Mouse (Mus musculus): ENCODE measurements around the gene 1810009A15Rik. TPM values are rescaled to one million over a fixed set of nuclear protein-coding genes. Genes with fewer than 3 reads are reported as not detected.

The 1810009A15Rik gene
- total RNA-seq, 2 experiments from 2014 or later, result 15.6 to 17.1 TPM

DNA sequence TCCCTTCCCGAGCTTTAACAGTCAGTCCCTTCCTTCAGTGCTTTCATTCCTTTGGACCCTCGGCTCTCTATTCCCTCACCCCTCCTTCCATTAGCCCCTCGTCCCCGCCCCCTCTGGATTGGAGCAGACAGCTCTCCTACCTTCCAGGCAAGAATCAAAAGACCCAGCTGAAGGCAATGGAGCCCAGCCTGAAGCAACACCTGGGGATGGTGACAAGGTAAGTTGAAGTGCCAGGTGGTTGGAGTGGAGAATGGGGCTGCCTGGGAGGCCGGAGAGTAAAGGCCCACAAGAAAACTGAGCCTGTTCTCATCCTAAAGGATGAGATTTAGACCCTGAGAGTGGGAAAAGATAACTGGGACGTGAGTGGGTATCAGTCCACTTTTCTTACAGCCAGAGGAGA lies 19.9 kb downstream of the 1810009A15Rik start:
- intact Hi-C loops (cut with DNase I), result no loop called here
- no peak for DNase-seq

DNA sequence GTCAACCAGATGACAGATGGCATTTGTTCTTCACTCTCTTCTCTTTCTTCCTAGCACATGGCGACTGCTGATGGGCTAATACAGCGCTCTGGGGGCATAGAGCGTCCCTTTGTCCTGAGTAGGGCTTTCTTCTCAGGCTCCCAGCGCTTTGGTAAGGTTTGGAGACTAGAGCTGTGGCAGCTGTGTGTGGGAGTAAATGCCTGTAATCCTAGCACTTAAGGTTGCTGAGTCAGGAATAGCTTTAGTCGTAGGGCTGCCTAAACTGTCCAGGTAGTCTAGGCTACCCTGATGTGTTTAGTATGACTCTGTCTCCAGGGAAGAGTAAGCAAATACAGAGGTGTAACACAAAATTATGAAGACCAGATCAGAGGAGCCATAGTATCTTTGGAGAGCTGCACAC lies 23.2 kb downstream of the 1810009A15Rik start:
- intact Hi-C loops (cut with DNase I), result loop anchor here (1.0 kb wide), 1 partner anchor 23 kb away; no protein-coding TSS in a partner anchor
- no peak for DNase-seq

DNA sequence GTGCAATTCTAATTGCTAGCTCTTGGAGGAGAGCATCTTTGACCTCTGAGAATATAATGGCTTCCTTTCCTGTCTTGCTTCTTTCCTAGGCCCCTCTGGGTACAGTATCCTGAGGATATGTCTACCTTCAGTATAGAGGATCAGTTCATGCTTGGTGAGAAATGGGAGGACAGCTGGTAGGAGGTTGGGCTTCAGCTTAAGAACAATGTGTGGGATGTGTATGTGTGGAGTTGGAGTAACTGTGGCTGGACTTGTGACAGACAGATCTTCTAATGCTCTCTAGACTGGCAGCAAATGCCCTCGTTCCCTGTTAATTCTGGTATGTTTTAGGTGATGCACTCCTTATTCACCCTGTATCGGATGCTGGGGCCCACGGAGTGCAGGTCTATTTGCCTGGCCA lies 25.6 kb downstream of the 1810009A15Rik start:
- DNase-seq, result no peak
- intact Hi-C loops (cut with DNase I), result no loop called here

DNA sequence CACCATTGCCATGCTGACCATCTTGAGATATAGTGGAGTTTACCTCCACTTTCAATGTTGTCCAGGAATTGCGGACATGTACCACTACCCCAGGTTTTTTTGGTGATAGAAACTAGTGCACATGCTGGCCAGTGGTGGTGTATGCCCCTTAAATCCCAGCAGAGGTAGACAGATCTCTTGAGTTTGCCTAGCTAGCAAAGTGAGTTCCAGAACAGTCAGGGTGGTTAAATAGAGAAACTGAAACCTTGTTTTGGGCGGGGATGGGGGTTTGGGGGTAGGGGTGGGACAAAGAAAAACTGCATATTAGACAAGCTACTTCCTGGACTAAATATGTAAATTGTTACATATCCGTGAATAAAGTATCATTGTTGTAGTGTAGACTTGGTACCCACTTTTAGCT lies 30.3 kb downstream of the 1810009A15Rik start:
- intact Hi-C loops (cut with DNase I), result no loop called here
- no peak for DNase-seq

DNA sequence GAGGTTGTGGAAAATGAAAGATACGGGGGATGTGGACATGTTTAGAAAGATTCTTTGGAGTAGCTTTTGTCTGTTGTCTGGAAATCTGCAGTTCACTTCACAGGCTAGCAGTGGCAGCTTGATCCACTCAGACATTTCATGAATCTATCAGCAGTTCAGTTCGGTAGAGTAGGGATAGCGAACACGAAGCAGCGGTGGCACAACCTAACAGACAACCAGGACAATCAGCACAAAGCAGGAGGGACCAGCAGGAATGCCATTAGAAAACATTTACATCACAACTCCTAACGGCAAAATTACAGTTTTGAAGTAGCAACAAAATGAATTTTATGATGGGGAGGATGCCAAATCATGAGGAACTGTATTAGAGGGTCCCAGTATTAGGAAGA lies 31.0 kb downstream of the 1810009A15Rik start:
- intact Hi-C loops (cut with DNase I), result no loop called here
- DNase-seq, result no peak

DNA sequence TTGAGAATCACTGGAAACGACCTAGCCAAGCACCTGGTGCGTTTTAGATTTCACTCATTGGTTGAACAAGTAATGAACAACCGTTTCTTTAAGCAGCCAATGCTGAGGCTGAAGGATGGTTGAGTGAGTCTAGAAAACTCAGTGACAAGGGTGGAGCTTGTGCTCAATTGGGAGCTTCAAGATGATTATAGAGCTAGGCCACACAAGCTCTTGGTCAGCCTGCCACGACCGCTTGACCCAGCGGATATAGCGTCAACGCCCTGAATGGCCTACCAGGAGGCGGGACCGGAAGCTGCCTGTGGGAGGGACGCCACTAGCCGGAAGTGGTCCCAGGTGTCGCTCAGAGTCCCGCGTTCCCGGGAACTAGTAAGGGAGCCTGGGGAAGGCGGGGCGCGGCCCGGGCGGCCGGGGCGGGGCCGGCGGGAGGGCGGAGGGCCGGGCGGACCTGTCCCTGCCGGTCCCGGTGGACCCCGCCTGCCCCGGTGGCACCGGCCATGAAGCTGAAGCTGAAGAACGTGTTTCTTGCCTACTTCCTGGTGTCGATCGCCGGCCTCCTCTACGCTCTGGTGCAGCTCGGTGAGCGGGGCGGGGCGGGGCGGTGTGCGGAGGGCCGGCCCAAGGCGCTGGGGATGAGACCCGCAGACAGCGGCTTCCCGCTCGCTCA lies 31.6 kb downstream of the 1810009A15Rik start, which contains the start of gene B3gat3:
Gene B3gat3, plus strand, starts transcription at position 302 of the 664 bp plus-strand sequence.
- intact Hi-C loops (cut with DNase I), result no loop called here
- peak; percentile 95 for DNase-seq

DNA sequence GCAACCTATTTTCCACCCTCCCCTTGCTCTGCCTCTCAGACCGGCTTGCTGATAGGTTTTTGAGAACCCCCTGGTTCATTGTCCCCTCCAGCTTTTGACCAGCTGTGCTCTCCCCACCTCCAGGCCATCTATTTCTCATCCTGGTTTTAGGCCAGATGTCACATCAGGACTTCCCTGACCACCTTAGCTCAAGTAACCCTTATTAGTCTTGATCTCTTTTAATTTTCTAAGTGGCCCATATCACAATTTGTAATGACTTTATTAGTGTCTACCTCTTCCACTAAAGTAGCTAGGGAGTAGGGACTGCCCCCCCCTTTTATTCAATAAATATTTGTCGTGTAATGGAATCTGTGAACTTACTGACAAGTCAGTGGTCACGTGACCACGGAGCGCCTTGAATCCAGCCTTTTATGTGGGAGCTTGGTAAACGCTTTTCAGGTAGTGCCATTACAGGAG lies 32.2 kb downstream of the 1810009A15Rik start:
- no peak for DNase-seq
- intact Hi-C loops (cut with DNase I), result no loop called here

DNA sequence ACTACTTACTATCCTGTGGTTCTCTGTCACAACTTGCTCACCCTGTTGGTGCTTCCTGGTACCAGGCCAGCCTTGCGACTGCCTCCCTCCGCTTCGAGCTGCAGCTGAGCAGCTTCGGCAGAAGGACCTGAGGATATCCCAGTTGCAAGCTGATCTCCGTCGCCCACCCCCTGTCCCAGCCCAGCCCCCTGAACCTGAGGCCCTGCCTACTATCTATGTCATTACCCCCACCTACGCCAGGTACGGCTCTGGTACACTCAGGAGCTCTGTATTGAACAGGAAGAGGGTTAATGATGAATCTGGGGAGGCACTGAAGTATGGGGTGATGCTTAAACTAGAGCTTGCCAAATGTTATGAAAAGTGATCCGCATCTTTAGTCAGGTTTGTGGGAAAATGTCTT lies 33.1 kb downstream of the 1810009A15Rik start:
- intact Hi-C loops (cut with DNase I), result no loop called here
- no peak for DNase-seq

DNA sequence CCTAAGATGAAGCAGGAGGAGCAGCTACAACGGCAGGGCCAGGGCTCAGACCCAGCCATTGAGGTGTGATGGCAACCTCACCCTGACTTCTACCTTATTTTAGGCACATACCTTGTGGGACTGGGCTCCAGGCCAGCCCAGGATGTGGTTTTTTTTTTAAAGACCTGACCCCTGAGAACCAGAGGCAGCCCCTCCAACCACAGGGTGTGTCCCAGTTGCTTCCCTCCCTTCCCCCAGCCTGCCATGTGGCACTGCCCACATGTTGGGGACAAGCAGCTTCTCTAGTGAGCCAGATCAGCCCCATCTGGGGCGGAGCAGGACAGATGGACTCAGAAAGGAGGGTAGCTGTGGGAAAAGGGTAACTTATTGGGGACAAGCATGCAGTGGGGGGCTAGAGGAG lies 38.1 kb downstream of the 1810009A15Rik start:
- intact Hi-C loops (cut with DNase I), result no loop called here
- DNase-seq, result no peak

DNA sequence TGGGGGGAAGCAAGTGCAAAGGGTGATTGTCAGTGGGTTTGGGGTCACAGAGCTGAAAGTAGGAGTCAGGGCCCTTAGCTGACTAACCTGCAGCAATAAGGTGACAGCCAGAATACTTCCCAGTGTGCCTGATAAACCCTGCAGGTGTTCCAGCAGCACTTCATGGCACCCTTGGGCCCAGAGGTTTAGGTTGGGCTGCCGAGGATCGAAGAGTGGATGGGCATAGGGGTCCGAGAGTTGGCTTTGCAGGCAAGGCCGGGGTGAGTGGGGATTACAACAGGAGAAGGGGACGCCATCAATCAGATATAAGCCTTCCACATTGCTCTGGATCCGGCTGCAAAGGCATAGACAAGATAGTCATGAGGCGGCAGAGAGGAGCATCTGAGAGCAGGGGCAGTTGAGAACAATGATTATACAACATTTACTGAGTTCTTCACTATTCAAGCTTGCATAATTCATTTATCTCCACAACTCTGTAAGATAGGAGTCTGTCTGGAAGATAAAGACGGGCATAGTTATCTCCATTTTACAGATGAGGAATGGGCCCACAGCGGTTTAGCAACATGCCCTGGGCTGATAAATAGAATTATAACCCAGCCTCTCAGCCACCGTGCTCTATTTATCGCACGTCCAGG lies 39.4 kb downstream of the 1810009A15Rik start:
- DNase-seq, result no peak
- intact Hi-C loops (cut with DNase I), result loop anchor here (2.0 kb wide), 1 partner anchor 55 kb away; no protein-coding TSS in a partner anchor

DNA sequence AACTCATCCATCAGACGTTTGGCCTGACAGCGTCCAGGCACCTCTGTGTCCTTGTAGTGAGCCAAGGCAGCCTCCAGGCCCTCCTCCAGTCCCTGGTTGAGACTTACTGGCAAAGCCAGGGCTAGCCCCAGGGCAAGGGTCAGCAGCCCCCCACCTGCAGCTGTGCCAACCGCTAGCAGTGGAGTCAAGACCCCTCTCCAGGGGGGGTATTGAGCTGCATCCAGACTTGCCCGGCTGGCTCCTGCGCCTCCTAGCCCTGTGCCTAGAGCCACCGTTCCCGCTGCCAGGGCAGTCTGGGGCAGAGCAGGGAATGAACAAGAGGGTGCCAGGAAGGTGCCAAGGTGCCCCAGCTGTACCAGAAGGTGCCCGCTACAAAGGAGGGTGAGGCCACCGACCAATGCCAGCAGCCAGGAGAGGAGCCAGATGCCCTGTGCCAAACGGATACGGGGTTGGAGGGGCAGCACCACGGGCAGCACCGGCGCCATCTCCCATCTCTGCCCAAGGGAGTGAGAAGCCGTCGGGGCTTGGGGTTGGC lies 40.1 kb downstream of the 1810009A15Rik start:
- intact Hi-C loops (cut with DNase I), result loop anchor here (2.0 kb wide), 1 partner anchor 56 kb away; no protein-coding TSS in a partner anchor
- peak in 1 of 2 experiments; percentile 31 for DNase-seq

DNA sequence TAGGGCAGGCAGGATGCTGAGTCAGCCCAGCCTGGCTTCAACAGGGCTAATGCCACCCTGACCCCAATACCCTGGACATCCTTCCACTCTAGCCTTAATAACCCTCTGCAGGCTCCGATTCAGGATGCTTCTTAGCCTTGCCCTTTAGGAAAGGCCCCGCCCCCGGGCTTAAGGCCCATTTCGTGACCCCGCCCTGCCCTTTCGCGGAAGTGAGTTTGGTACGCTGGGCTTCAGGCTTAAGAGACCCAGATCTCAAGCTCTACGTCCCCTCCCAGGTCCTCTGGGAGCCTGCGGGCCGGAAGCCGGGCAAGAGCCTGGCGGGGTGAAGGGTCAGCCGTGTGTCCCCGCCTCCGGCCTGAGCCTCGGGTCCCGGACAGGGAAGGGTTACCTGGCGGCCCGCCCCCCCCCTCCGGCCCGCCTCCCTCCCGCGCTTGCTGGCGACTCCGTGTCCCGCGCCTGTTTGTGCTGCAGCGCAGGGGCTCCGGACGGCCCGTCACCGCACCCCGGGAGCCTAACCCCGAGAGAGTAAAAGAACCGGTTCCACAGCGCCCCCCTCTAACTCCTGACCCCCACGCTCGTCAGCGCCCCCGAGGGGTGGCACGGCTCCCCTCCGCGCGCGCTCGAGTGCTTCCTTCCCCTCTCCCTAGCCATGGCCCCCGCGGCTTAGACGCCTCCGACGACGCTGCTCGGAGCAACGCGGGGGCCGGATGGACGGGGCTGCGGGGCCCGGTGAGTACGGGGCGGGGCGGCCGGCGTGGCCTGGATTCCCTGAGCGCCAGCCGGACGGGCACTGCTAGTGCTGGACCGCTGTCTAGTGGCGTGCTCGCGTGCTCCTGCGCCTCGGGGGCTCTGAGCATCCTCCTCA lies 40.8 kb downstream of the 1810009A15Rik start, which contains the start of the genes Rom1 and Eml3:
Gene Rom1, minus strand, starts transcription at position 133 of the 865 bp plus-strand sequence.
Gene Eml3, plus strand, starts transcription at position 329 of the 865 bp plus-strand sequence.
- peak; percentile 93 to 96 for DNase-seq
- intact Hi-C loops (cut with DNase I), result loop anchor here (2.0 kb wide), 1 partner anchor 57 kb away; no protein-coding TSS in a partner anchor

DNA sequence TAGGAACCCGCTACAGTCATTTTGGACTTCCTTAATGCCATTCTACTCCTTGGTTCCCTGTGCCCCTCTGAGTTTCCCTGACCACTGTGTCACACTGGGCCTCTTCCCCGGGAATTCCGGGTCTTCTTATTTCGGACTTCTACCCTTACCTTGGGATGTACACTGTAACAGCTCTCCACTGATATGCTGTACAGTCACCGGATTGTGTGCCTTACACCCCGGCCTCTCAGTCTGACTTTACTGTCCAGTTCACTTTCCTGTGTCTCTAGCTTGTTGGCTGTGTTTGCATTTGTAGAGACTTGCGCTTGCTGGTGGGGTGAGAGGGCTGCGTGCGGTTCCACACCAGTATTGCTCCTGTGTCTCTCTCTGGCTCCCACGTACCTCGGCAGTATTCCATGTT lies 41.5 kb downstream of the 1810009A15Rik start:
- intact Hi-C loops (cut with DNase I), result no loop called here

DNA sequence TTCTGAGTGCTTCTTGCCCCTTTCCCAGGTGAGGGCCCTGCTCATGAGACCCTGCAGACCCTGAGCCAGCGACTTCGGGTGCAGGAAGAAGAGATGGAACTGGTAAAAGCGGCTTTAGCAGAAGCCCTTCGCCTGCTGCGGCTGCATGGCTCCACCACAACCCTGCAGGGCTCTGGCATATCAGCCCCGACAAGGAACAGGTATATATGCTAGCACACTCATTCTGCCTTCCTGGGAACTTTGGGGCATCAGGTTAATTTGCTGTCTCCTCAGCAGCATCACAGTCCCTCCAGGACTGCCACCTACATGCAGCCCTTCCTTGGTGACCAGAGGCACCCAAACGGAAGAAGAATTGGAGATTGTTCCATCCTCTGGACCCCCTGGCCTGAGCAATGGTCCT lies 42.1 kb downstream of the 1810009A15Rik start:
- intact Hi-C loops (cut with DNase I), result no loop called here
- no peak for DNase-seq

More for the DNA sequence above, 41.5 kb downstream of the 1810009A15Rik start:
- DNase-seq, result no peak

DNA sequence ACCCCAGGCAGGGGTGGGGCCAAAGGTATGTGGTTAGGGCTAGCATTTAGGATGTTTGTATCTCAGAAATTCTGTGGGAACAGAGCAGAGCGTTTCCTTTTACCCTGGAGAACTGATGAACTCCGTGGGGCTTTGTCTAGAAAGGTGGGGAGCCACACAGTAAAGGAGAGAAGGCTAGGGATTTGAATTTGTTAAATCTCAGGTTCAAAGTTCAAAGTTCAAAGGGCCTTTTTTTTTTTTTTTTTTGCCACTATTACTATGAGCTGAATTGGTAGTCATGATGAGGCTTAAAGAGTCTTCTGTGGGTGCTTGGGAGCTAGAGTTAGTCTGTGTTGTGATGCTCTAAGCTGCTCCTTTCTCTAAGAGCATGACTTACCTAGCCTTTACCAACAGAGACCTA lies 48.1 kb downstream of the 1810009A15Rik start:
- DNase-seq, result no peak

More for the DNA sequence above, 48.1 kb downstream of the 1810009A15Rik start:
- intact Hi-C loops (cut with DNase I), result no loop called here

Small RNAs within 50 kb of the gene (microRNA-seq; reads per million reads assigned to microRNA genes)
- gene Mir5136, result 0 reads per million in 2 experiments

Other genes with a start within 250 kb of the 1810009A15Rik start
- gene Chrm1, start 225.1 kb upstream of the 1810009A15Rik start, total RNA-seq (2021), result not detected
- 10 to 100 TPM; 27.9 to 30.0 TPM for gene Slc3a2, start 165.5 kb upstream of the 1810009A15Rik start, total RNA-seq (2021)
- gene Wdr74, start 153.0 kb upstream of the 1810009A15Rik start, total RNA-seq (2021), result 10 to 100 TPM; 15.2 to 20.4 TPM
- gene 1700092M07Rik, start 148.1 kb upstream of the 1810009A15Rik start, total RNA-seq (2021), result under 1 TPM in 1 of 2 experiments, not detected in 1; 0.66 TPM
- 10 to 100 TPM; 19.0 to 19.9 TPM for gene Stx5a, start 147.4 kb upstream of the 1810009A15Rik start, total RNA-seq (2021)
- gene Nxf1, start 131.8 kb upstream of the 1810009A15Rik start, total RNA-seq (2021), result 10 to 100 TPM; 24.1 to 32.9 TPM
- 10 to 100 TPM; 79.6 to 84.2 TPM for gene Tmem223, start 117.9 kb upstream of the 1810009A15Rik start, total RNA-seq (2021)
- 1 to 10 TPM; 6.1 to 8.2 TPM for gene Tmem179b, start 114.4 kb upstream of the 1810009A15Rik start, total RNA-seq (2021)
- gene Taf6l, start 102.4 kb upstream of the 1810009A15Rik start, total RNA-seq (2021), result 1 to 10 TPM; 4.6 to 4.9 TPM
- gene Polr2g, start 90.3 kb upstream of the 1810009A15Rik start, total RNA-seq (2021), result 10 to 100 TPM; 32.0 to 35.4 TPM
- gene Zbtb3, start 86.3 kb upstream of the 1810009A15Rik start, total RNA-seq (2021), result under 1 TPM; 0.42 to 0.74 TPM
- gene Ttc9c, start 69.5 kb upstream of the 1810009A15Rik start, total RNA-seq (2021), result 1 to 10 TPM; 9.2 TPM
- gene Hnrnpul2, start 68.8 kb upstream of the 1810009A15Rik start, total RNA-seq (2021), result 10 to 100 TPM; 31.0 to 36.6 TPM
- 1 to 10 TPM in 1 of 2 experiments, not detected in 1; 1.4 TPM for gene AC129217.1, start 59.1 kb upstream of the 1810009A15Rik start, total RNA-seq (2021)
- gene Bscl2, start 51.4 kb upstream of the 1810009A15Rik start, total RNA-seq (2021), result 10 to 100 TPM; 15.9 to 17.8 TPM
- not detected for gene Gng3, start 49.7 kb upstream of the 1810009A15Rik start, total RNA-seq (2021)
- 1 to 10 TPM; 5.8 to 8.8 TPM for gene Lrrn4cl, start 38.1 kb upstream of the 1810009A15Rik start, total RNA-seq (2021)
- gene Ubxn1, start 17.4 kb upstream of the 1810009A15Rik start, total RNA-seq (2021), result 100 to 1,000 TPM; 197 to 321 TPM
- 10 to 100 TPM; 56.4 to 67.2 TPM for gene Uqcc3, start 7.9 kb upstream of the 1810009A15Rik start, total RNA-seq (2021)
- gene Lbhd1, start 5.1 kb upstream of the 1810009A15Rik start, total RNA-seq (2021), result 1 to 10 TPM; 3.5 TPM
- gene Gm49403, start 4.9 kb upstream of the 1810009A15Rik start, total RNA-seq (2021), result not detected
- under 1 TPM in 1 of 2 experiments, not detected in 1; 0.84 TPM for gene Gm49416, start 73 bp downstream of the 1810009A15Rik start, total RNA-seq (2021)
- gene Ints5, start 4.2 kb downstream of the 1810009A15Rik start, total RNA-seq (2021), result 1 to 10 TPM; 8.4 to 9.4 TPM
- 10 to 100 TPM; 19.3 to 19.9 TPM for gene Ganab, start 9.2 kb downstream of the 1810009A15Rik start, total RNA-seq (2021)
- 10 to 100 TPM; 28.3 to 31.2 TPM for gene B3gat3, start 31.5 kb downstream of the 1810009A15Rik start, total RNA-seq (2021)
- 10 to 100 TPM in 1 of 2 experiments, 1 to 10 TPM in 1; 6.9 to 11.0 TPM for gene Rom1, start 40.5 kb downstream of the 1810009A15Rik start, total RNA-seq (2021)
- 1 to 10 TPM; 5.1 to 7.3 TPM for gene Eml3, start 40.7 kb downstream of the 1810009A15Rik start, total RNA-seq (2021)
- 10 to 100 TPM; 19.4 to 24.1 TPM for gene Mta2, start 53.0 kb downstream of the 1810009A15Rik start, total RNA-seq (2021)
- gene Tut1, start 65.0 kb downstream of the 1810009A15Rik start, total RNA-seq (2021), result 1 to 10 TPM; 6.0 to 7.7 TPM
- 100 to 1,000 TPM; 441 to 447 TPM for gene Eef1g, start 78.2 kb downstream of the 1810009A15Rik start, total RNA-seq (2021)
- 100 to 1,000 TPM; 171 to 208 TPM for gene Ahnak, start 100.4 kb downstream of the 1810009A15Rik start, total RNA-seq (2021)
- not detected for gene Scgb1a1, start 199.1 kb downstream of the 1810009A15Rik start, total RNA-seq (2021)
- gene Asrgl1, start 246.8 kb downstream of the 1810009A15Rik start, total RNA-seq (2021), result 10 to 100 TPM; 30.2 to 32.2 TPM

Data from gastrocnemius, postnatal 36 days (tissue).